In the genomic region with DNA sequence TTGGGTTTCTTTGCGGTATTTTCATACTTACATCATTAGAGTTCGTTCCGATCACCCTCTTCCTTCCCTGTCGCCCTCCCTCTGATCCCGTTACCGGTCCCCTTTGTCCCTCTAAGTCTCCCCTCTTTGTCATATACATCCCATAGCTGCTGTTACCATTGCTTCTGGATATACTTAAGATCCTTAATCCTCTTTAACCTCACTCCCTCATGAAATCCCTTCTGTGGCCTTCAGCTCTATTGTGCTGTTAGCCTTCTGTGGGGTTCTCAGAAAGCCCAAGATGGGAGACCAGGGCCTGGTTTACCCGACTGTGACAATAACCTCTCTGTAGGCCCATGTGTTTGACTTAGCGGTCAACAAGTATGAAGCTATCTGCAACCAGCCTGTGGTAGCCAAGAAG, we compare ENCODE assay signal across 19 mouse cellular contexts. TPM values are rescaled to one million over a fixed set of nuclear protein-coding genes. Genes with fewer than 3 reads are reported as not detected.
DNase-seq lines count a peak whose midpoint lies in the region; ATAC-seq lines count a peak whose summit lies in the region.
"Had no signal": no experiment of that assay in that cellular context is flagged by ENCODE, and none has a peak within 500 bp of the region (broad histone marks: within the 10 kb centered on the region; RNA-seq: fewer than 3 reads in every experiment).

No protein-coding gene starts in this region.

- H3K36me3 ChIP-seq in midbrain, embryonic 11.5 days (ENCODE audit: control insufficient read depth, insufficient read depth, low read length): no peaks in the 10 kb centered on the region
- no peaks in the 10 kb centered on the region for H3K36me3 ChIP-seq in midbrain, embryonic 15.5 days (replicated peaks)
- H3K36me3 ChIP-seq in embryonic facial prominence, embryonic 10.5 days (replicated peaks): peaks cover 16% of the 10 kb centered on the region
- H3K36me3 ChIP-seq in limb, embryonic 10.5 days: peaks cover 9% of the 10 kb centered on the region
- no peaks in the 10 kb centered on the region for H3K36me3 ChIP-seq in neural tube, embryonic 15.5 days
- H3K36me3 ChIP-seq: embryonic facial prominence, embryonic 12.5 days; forebrain, embryonic 15.5 days had no signal

- H3K4me1 ChIP-seq in midbrain, embryonic 11.5 days (ENCODE audit: control insufficient read depth, insufficient read depth, low read length): peaks cover 66% of the 10 kb centered on the region
- peaks cover 66% of the 10 kb centered on the region for H3K4me1 ChIP-seq in midbrain, embryonic 15.5 days
- H3K4me1 ChIP-seq in embryonic facial prominence, embryonic 10.5 days: peaks cover 95% of the 10 kb centered on the region
- peaks cover 99% of the 10 kb centered on the region for H3K4me1 ChIP-seq in limb, embryonic 10.5 days
- H3K4me1 ChIP-seq in neural tube, embryonic 15.5 days: peaks cover 62% of the 10 kb centered on the region

- no peak overlapping the region for H3K4me2 ChIP-seq in midbrain, embryonic 11.5 days
- no peak overlapping the region for H3K4me2 ChIP-seq in midbrain, embryonic 15.5 days
- H3K4me2 ChIP-seq in neural tube, embryonic 15.5 days: no peak overlapping the region
- H3K4me2 ChIP-seq: embryonic facial prominence, embryonic 12.5 days; forebrain, embryonic 13.5 days; forebrain, embryonic 15.5 days had no signal

- WGBS in midbrain, embryonic 11.5 days: 36% methylated on average over 8 of the region's 8 CpGs
- 29% methylated on average over 8 of the region's 8 CpGs for WGBS in midbrain, embryonic 15.5 days
- WGBS in embryonic facial prominence, embryonic 10.5 days: 84% methylated on average over 8 of the region's 8 CpGs
- 91% methylated on average over 8 of the region's 8 CpGs for WGBS in limb, embryonic 10.5 days
- 96% methylated on average over 8 of the region's 8 CpGs for WGBS in neural tube, embryonic 15.5 days

- H3K27ac ChIP-seq in midbrain, embryonic 11.5 days (ENCODE audit: low read depth, low read length): no peak overlapping the region
- no peak overlapping the region for H3K27ac ChIP-seq in midbrain, embryonic 15.5 days
- peak overlapping the region; percentile 42; the same call in 1 of the 2 replicates for H3K27ac ChIP-seq in embryonic facial prominence, embryonic 10.5 days (replicated peaks)
- H3K27ac ChIP-seq in limb, embryonic 10.5 days: peak overlapping the region; percentile 70; the same call in 1 of the 2 replicates
- no peak overlapping the region for H3K27ac ChIP-seq in neural tube, embryonic 15.5 days (replicated peaks)
- H3K27ac ChIP-seq: embryonic facial prominence, embryonic 12.5 days; forebrain, embryonic 13.5 days; forebrain, embryonic 15.5 days had no signal

- DNase-seq in midbrain, embryonic 11.5 days (ENCODE audit: low spot score, missing footprints): peak; percentile 83
- no peak for DNase-seq in embryonic facial prominence, embryonic 10.5 days (ENCODE audit: low spot score)
- no peak for DNase-seq in limb, embryonic 10.5 days (ENCODE audit: low spot score)
- DNase-seq: adrenal gland, adult 2 months; adrenal gland, postnatal 10 days; adrenal gland, postnatal 25 days; cerebellum, adult 11 months; cerebellum, adult 18-20 months; cerebellum, adult 8-10 months; cerebellum, adult 9-11 months; cerebellum, postnatal 14 days; cerebellum, postnatal 36 days; embryo, embryonic 11 days; forebrain, postnatal 0 days had no signal

- no peak overlapping the region for H3K4me3 ChIP-seq in midbrain, embryonic 11.5 days (ENCODE audit: low read depth, low read length)
- H3K4me3 ChIP-seq in midbrain, embryonic 15.5 days: no peak overlapping the region
- no peak overlapping the region for H3K4me3 ChIP-seq in embryonic facial prominence, embryonic 10.5 days
- H3K4me3 ChIP-seq in limb, embryonic 10.5 days: no peak overlapping the region
- H3K4me3 ChIP-seq in neural tube, embryonic 15.5 days (replicated peaks): no peak overlapping the region
- H3K4me3 ChIP-seq: embryonic facial prominence, embryonic 12.5 days; forebrain, embryonic 13.5 days; forebrain, embryonic 15.5 days had no signal

- ATAC-seq in midbrain, embryonic 11.5 days (ENCODE audit: low FRiP score): no peak
- ATAC-seq in midbrain, embryonic 15.5 days (replicated peaks): no peak
- no peak for ATAC-seq in neural tube, embryonic 15.5 days (ENCODE audit: low FRiP score)
- ATAC-seq: forebrain, embryonic 13.5 days; forebrain, embryonic 15.5 days; forebrain, postnatal 0 days had no signal

- no peak overlapping the region for H3K9ac ChIP-seq in midbrain, embryonic 11.5 days (ENCODE audit: low read length)
- H3K9ac ChIP-seq in midbrain, embryonic 15.5 days: no peak overlapping the region
- H3K9ac ChIP-seq in neural tube, embryonic 15.5 days (replicated peaks): no peak overlapping the region
- H3K9ac ChIP-seq: embryonic facial prominence, embryonic 12.5 days; forebrain, embryonic 13.5 days; forebrain, embryonic 15.5 days; forebrain, postnatal 0 days had no signal

- H3K27me3 ChIP-seq in midbrain, embryonic 11.5 days (ENCODE audit: control insufficient read depth, insufficient read depth, low read length): peaks cover 2% of the 10 kb centered on the region; the same call in 1 of the 2 replicates
- H3K27me3 ChIP-seq in midbrain, embryonic 15.5 days (replicated peaks): no peaks in the 10 kb centered on the region
- peaks cover 58% of the 10 kb centered on the region for H3K27me3 ChIP-seq in embryonic facial prominence, embryonic 10.5 days (replicated peaks; ENCODE audit: low read depth, poor library complexity, severe bottlenecking)
- peaks cover 62% of the 10 kb centered on the region for H3K27me3 ChIP-seq in limb, embryonic 10.5 days (ENCODE audit: low read depth, poor library complexity, severe bottlenecking)
- H3K27me3 ChIP-seq in neural tube, embryonic 15.5 days (replicated peaks): no peaks in the 10 kb centered on the region
- H3K27me3 ChIP-seq: forebrain, embryonic 15.5 days had no signal

- H3K9me3 ChIP-seq in midbrain, embryonic 11.5 days (ENCODE audit: control insufficient read depth, low read length): no peaks in the 10 kb centered on the region
- H3K9me3 ChIP-seq in midbrain, embryonic 15.5 days: no peaks in the 10 kb centered on the region
- H3K9me3 ChIP-seq in embryonic facial prominence, embryonic 10.5 days: peaks cover 7% of the 10 kb centered on the region; the same call in 1 of the 2 replicates
- H3K9me3 ChIP-seq in limb, embryonic 10.5 days (replicated peaks): no peaks in the 10 kb centered on the region
- H3K9me3 ChIP-seq in neural tube, embryonic 15.5 days (replicated peaks): no peaks in the 10 kb centered on the region
- H3K9me3 ChIP-seq: embryonic facial prominence, embryonic 12.5 days; forebrain, embryonic 13.5 days; forebrain, embryonic 15.5 days had no signal

RNA-seq across cellular contexts. Expression of a gene that starts 5.5 kb away (rescaled TPM):
- 30.4 and 32.9 TPM in 2 replicates for polyA plus RNA-seq in midbrain, embryonic 11.5 days (2014; fragmentation: Nextera tagmentation; extraction: Ambion mirVana)
- 121 and 122 TPM in 2 replicates for polyA plus RNA-seq in midbrain, embryonic 15.5 days (2015; fragmentation: Nextera tagmentation; extraction: Ambion mirVana)
- 19.3 and 19.8 TPM in 2 replicates for polyA plus RNA-seq in embryonic facial prominence, embryonic 10.5 days (2016; fragmentation: Nextera tagmentation; extraction: Ambion mirVana)
- 21.0 and 24.2 TPM in 2 replicates for polyA plus RNA-seq in limb, embryonic 10.5 days (2016; fragmentation: Nextera tagmentation; extraction: Ambion mirVana)
- polyA plus RNA-seq in neural tube, embryonic 15.5 days (2015; fragmentation: Nextera tagmentation; extraction: Ambion mirVana): 89.8 and 111 TPM in 2 replicates

Comparison
In these comparisons a context has a peak if more than half of its experiments do, and no peak if none do; other contexts are left out.
1. H3K27ac ChIP-seq: peak in embryonic facial prominence, embryonic 10.5 days (single experiment) and limb, embryonic 10.5 days (single experiment); none in midbrain, embryonic 11.5 days (single experiment), midbrain, embryonic 15.5 days (single experiment) and neural tube, embryonic 15.5 days (single experiment).